Mouse (Mus musculus): ENCODE data around the gene En2.

En2 gene

DNA sequence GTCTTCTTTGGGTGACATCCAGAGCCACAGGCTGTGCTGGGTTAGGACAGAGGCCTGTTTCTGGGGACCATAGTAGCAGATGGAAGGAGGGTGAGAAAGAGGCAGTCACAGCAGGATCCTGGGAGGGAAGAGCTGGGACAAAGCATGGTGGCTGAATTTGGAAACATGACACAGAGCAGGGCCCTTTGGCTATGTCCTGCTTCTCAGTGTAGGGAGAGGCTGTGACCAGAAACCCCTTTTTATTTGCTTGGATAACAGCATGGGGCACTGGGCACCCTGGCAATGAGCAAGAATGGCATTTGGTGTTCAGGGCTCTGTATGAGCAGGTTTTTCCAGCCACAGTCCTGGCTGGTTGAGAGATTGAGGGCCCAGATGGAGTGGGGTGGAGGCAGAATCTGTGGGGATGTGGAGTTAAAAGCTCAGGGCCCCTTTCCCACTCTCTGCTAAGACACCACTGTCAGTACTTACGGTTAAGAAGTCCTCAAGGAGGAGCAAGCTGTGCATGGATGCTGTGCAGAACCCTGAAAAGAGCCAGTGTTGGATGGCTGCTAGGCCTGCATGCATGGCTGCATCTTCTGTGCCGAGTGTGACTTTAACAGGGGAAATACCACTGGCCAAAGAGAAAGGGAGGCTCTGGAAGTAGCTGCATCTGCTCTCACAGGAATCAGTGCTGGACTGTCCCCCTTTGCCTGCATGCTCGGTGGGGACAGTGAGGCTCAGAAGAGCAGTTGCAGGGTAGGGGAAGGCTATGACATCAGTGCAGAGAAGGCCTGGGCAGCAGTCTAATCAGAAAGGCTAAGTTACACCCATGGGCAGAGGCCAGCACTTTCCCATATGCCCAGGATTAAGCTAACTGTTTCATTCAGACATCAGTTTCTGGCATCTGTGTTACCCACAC, 26.0 kb downstream of the En2 start:
- DNase-seq: peak; percentile 94

DNA sequence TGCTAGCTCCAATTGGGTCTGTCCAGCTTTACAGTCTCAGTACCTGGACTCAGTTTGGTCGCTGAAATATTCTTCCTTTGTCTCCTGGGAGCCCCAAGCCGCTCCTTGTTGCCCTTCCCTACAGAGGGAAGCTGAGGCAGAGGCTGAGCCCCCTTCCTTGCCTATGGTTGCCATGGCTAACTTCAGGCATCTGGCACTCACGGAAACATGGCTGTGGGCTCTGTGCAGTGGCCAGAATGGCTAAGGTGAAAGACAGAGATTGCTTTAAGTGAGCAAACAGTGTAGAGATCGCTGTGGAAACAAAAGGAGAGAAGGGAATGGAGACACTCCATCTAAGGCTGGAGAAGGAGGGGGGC, 26.6 kb downstream of the En2 start:
- DNase-seq: no peak

DNA sequence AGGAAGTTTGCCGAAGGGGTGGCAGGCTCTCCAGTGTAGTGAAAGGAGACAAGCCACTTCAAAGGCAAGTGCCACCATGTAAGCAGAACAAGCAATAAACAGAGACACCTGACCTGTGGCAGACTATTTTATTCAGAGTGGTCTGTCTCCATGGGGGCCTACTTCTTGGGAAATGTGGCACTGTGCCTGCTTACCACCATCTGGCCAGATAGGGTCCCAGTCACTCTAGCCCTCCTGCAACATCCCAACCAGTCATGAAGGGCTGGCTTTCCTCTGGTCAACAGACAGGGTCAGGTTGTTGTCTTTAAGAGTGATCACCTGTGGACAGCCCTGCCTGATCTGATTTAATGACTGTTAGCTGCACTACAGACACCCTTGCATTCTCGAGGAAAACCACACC, 30.0 kb downstream of the En2 start:
- DNase-seq: no peak

DNA sequence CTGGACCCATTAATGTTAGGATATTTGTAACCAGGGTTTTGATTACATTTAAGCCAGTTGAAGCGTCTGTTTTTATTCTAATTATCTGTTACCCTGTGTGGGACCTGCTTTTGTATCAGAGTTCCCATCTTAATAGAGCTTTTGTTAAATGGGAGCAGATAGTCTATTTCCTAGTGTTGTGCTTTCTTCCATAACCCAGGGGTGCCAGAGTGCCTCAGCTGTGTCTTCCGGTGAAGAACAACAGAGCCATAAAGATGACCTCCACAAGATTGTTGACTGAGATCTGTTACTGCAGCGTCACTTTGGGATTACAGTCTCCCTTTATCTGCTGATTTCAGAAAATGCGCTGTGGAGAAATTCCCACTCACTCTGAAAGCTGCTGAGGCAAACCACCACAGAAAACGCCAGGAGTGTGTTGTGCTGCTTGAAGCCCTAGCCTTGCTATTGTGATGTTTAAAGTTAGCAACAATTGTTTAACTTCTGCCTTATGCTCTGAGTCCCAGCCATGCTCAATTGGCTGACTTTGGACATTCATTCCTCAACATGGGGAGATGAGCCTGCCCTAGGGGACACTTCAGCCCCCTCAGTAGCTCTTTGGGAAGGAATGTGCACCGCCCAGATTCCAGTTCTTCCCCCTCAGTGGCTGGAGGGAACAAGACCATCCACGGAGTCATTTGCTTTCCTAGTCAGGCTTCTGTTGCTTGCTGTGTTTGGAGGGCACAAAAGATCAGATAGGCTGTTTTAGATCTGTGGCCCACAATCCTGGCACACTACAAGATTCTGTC, 33.8 kb downstream of the En2 start:
- no peak for DNase-seq

DNA sequence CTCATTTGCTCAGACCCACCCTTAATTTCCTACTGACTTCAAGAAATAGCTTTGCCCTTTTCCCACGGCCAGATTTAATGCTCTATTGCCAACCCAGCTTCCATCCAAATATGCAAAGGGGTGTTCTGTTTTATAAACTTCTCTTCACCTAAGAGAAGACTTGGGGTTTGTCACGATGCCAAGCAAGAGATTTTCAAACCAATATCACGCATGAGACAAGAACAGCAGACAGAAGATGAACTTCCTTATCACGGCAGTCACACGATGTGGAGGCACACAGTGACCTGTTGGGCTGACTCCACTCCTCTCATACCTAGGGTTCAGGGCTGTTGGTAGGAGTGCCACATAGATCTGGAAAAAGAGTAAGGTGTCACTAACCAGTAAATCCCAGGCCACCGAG, 37.6 kb downstream of the En2 start:
- no peak for DNase-seq

DNA sequence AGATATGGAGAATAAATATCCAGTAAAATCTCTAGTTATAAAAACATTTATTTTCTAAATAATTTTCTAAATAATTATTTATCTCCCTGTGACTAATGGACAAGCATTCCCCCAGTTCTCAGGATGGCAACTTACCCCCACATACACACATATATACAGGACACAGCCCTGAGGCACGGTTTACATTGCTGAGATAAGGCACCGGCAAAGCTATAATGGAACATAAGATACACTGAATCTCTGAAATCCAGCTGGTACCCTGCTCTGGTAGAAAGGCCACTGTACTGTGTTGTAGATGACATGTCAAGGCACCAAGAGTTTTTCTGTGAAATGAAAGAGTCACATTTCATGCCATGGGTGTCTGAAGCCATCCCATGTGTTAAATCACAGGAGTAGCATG, 39.2 kb downstream of the En2 start:
- no peak for DNase-seq

DNA sequence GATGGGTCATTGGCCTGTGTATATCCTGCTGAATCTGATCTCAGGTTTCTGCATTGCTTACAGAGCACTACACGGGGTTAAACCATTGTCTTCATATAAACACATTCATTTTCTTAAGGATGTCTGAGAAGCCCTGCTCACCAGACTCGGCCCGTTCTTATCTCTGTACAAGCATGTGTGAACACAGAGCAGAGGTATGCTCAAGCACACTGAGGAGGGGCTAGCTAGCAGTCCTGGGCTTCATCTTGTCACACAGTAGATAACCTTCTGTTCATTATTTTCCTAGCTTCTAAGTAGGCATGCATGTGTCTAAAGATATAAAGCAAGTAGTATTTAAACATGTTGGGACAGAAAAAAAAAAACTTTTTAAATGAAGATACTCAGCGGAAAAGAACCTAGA, 41.0 kb downstream of the En2 start:
- DNase-seq: no peak

DNA sequence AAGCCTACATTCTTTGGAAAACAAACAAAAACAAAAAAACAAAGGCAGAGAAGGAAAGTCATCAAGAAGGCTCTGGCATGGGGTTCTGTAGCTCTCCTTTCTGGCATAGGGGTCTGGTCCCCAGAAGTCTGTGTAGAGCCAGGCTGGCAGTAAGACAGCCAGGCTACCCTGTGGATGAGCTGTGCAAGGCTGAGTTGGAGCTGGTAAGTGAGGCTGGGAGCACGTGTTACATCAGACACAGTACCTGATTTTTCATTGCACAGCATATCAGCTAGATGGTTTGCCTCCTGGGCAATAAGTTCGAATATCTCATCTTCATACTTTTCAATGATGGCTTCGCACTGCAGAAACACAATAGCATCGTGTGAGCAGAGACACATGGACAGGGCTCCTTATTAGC, 41.5 kb downstream of the En2 start:
- no peak for DNase-seq

DNA sequence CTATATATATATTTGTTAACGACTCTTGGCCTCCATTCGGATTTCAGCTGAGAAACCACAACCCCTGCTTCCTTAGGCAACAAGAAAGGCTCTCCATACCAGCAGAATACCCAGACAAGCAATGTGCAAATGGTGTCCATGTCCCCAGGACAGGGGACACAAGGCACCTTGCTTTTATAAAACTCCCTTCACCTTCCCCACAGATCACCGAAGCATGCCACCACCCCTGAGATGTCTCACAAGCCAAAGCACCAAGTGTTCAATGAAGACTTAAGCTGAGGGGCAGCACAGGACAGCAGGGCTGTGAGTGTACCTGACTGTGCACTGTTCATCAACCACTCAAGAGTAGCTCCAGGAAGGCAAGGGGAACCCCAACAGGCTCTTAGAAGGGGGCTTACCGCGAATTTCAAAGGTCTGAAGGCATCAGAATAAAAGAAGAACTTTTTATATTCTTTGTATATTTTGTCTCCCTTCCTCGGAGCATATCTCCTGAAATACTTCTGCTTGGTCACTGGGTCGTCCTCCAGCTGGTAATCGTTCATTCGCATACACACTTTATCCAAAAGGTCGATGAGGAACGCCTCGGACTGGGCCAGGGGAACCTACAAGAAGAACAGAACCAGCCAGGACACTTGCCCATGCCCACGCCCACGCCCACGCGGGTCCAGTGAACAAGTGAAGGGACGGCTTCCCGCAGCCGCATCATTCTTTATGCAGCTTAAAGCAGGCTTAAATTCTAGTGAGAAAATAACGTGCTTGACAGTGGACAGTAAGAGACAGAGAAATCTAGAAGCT, 43.4 kb downstream of the En2 start:
- DNase-seq: peak; percentile 60

DNA sequence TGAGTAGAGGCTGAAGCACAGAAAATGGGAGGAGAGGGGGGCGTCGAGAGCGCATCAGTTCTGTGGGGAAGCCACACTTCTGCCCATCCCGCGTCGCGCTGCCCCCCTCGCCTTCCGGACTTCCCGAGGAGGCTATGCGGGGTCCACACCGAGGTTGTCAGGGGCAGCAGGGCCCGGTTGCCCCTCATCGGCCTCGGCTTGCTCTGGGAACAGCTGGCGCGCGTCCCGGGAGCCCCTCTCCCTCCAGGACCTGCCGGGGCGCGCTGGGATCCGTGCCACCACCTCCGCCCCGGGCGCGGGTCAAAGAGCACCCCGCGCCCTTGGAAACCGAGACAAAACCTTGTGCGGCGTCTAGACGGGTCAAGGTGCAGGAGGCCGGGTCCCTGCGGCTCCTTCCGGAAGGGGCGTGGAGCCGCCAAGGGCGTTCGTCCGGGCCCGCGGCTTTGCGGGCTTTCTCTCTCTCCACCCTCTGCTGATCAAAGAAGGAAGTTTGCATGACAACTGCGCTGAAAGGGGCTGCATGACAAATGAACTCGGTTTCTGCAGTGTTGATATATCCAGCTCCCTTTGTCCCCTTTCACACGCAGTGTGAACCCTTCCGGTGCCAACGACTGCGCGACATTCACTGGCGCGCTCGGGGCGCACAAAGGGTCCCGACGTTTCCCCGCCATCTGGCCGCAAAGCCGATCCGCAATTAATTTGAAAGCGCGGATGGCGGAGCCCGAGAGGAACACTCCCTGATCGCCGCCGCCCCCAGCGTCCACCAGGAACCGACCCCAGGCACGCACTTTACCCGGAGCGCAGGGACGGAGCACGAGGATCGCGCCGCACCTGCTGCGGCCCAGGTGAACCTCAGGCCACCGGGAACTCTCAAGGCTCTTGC, 44.3 kb downstream of the En2 start:
- peak; percentile 78 for DNase-seq

DNA sequence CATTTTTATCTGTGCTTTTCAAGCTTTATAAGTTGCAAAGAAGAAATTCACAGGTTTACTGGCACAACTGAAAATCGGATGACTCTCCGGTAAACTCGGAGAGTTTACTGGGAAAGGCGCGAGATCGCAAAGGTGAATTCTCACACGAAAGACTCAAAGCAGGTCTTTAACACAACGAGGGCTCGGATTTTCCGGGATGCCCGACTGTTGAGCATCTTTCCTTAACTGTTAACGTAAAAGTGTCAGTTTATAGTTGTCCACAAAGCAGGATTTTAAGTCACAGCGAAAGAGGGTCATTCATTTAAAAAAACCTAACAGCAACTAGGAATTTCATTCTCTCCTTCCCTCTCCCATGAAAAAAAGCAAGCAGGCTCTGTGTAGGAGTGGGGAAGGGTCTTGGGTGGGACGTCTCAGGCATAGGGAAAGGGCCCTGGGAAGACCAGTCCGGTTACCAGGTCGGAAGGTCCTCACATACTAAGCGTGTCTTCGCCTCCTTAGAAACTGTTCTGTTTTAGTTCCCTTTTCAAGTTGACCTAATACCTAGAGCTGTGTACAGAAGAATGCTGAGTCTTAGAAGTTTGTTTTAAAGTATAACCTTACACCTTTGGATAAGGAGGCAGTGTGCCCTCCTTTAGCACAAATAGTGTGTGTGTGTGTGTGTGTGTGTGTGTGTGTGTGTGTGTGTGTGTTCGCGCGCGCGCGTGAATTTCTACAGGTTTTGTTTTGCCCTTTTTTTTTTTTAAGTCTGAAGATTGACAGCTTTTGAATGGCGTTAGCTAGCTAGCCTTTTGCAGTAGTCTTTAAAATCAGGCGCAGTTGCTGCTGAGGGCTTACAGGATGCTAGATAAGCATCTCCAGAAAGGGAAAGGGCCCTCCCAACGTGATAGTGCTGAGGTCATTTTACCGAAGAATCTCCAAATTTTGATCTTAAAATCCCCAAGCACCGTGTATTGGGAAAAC, 45.4 kb downstream of the En2 start:
- DNase-seq: no peak

DNA sequence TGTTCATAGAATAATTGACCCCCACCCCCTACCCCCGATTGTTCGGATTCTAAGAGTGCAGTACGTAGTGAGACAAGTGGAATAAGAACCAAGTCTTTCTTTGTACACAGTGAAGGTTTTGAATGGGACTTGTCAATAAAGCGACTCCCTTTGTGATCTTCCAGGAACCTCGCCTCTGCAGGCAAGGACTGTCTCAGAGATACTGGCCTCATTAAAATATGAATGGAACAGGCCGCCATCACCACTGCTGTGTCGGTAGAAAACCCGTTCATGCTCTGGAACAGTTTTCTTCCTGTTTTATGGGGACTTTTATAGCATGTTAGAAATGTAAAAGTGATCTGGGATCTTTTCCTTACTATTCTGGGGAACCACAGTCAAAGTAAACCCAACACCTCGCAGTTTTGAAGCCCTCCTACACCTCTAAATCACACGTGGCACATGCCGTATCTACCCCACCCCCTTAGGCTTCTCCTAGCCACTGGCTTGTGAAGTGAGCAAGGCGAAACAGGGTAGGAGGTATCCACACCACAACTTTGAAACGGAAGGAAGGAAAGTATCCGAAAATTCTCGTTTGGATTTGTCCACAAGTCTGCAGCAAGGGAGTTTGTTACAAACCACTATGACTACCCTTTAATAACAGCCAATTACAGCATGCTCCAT, 46.3 kb downstream of the En2 start:
- no peak for DNase-seq

DNA sequence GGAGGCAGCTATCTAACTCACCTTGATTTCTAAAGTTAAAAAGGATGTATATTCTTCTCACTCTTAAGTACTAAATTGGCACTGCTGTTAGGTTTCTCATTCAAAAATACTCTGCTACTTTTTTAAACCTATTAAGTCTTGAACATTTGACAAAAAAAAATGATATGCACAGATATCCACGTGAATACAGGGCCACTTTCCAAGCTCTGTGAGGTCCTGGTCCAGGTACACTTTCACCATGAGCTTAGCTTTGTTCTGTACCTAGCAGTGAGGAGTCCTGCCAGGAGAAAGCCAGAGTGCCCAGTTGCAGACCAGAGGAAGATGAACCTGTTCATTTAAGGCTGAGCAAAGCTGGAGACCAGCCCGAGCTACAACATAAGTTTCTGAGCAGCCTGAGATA, 47.9 kb downstream of the En2 start:
- no peak for DNase-seq

DNA sequence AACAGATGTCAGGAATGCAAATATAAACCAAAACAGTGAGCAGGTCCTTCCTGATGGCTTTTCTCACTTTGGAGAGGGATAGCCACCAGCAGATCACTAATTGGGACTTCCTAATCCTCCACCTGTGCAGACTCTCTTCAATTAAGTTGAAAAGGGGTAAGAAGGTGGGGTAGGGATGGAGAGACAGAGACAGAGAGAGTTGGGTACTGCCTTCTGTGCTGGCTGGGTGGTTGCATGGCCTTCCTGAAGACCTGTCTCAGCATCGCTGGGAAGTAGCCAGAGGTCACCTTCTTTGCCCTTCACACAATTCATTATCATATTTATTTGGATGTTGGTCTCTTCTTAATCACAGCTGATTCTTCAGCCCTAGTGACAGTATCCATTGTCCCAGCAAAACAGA, 54.1 kb downstream of the En2 start:
- no peak for DNase-seq
